Mouse (Mus musculus) liver, embryonic 14.5 days (tissue): ENCODE measurements around the gene Ptprd. TPM values are rescaled to one million over a fixed set of nuclear protein-coding genes. Genes with fewer than 3 reads are reported as not detected.

Source experiments
- ATAC-seq: fragments of 200-750 bp; cut with Nextera tagmentation; 2 replicates; pipeline ENCODE4 v1.8.0; 2017; ENCODE audit warnings: moderate number of reproducible peaks, mild to moderate bottlenecking, moderate library complexity; ENCODE audit not compliant: insufficient read depth
- DNase-seq, 3 experiments: peaks; one replicate each; pipeline ENCODE4 v3.0.0-alpha.2; 2012 to 2013; ENCODE audit warnings: low read depth in 3 of 3, low spot score in 3 of 3
- H3K27ac ChIP-seq: fragments of 300-500 bp; sonication (generic); 2 replicates; pipeline ENCODE4 v1.5.1; 2014; ENCODE audit warnings: moderate library complexity, mild to moderate bottlenecking, control low read depth, inconsistent platforms
- H3K27me3 ChIP-seq: fragments of 300-500 bp; sonication (generic); 2 replicates; pipeline ENCODE4 v1.6.1; 2014; ENCODE audit warnings: mild to moderate bottlenecking, low read length, moderate library complexity; ENCODE audit not compliant: control insufficient read depth, insufficient read depth
- H3K36me3 ChIP-seq: fragments of 300-500 bp; sonication (generic); replicated peaks from 2 replicates; pipeline ENCODE4 v1.6.1; 2014; ENCODE audit warnings: low read depth; ENCODE audit not compliant: control insufficient read depth, insufficient read depth
- H3K4me1 ChIP-seq, 2 experiments: fragments of 200-500 bp in 1 of 2; fragments of 300-500 bp in 1 of 2; sonication (generic) in 1 of 2; replicated peaks; 2 replicates each; pipeline ENCODE4 v1.6.1; 2012 to 2014; ENCODE audit warnings: antibody characterized with exemption in 1 of 2, inconsistent platforms in 1 of 2, low read length in 1 of 2; ENCODE audit not compliant: control insufficient read depth in 2 of 2, insufficient read depth in 2 of 2
- H3K4me2 ChIP-seq: fragments of 300-500 bp; sonication (generic); 2 replicates; pipeline ENCODE4 v1.6.1; 2014; ENCODE audit warnings: low read depth, mild to moderate bottlenecking, control low read depth, moderate library complexity
- H3K4me3 ChIP-seq, 2 experiments: fragments of 200-500 bp in 1 of 2; fragments of 300-500 bp in 1 of 2; sonication (generic) in 1 of 2; 2 replicates each; pipeline ENCODE4 v1.5.1; 2012 to 2014; ENCODE audit warnings: low read depth in 2 of 2, low read length in 2 of 2, mild to moderate bottlenecking in 2 of 2, control low read depth in 1 of 2, inconsistent platforms in 1 of 2, moderate library complexity in 1 of 2; ENCODE audit not compliant: insufficient read depth in 1 of 2
- H3K9ac ChIP-seq: fragments of 300-500 bp; sonication (generic); replicated peaks from 2 replicates; pipeline ENCODE4 v1.6.1; 2014; ENCODE audit warnings: mild to moderate bottlenecking, control low read depth, moderate library complexity
- H3K9me3 ChIP-seq: fragments of 300-500 bp; sonication (generic); 2 replicates; pipeline ENCODE4 v1.6.1; 2016; ENCODE audit warnings: low read length, mixed read lengths; ENCODE audit not compliant: control insufficient read depth
- CTCF ChIP-seq: IDR thresholded peaks from 2 replicates; pipeline ENCODE4 v1.5.1; 2016; ENCODE audit warnings: antibody characterized with exemption, low read depth, control low read depth
- EP300 ChIP-seq: IDR thresholded peaks from 2 replicates; pipeline ENCODE4 v1.6.1; 2016; ENCODE audit warnings: antibody characterized with exemption, low read depth
- WGBS: fragments of 180-500 bp; shearing (Covaris S2); extraction: QIAGEN DNeasy Blood & Tissue Kit; methylation state at CpG from one replicate; pipeline ENCODE4 v1.1.7; 2014; ENCODE audit not compliant: insufficient replicate concordance; 5-methylcytosine and 5-hydroxymethylcytosine counted together
- polyA plus RNA-seq, 2 experiments: library from polyadenylated mRNA; depleted of rRNA in 1 of 2; stranded (reverse) in 1 of 2; unstranded in 1 of 2; fragments of >200 nt; fragmentation: Nextera tagmentation in 1 of 2; extraction: Ambion mirVana in 1 of 2; gene quantifications; 2 replicates each; pipeline versions ENCODE4 v1.2.1 to v1.2.3; 2012 to 2014

Ptprd gene
- polyA plus RNA-seq, 2 experiments = 1.5 to 2.8 TPM

- no peak for TF ChIP-seq CTCF
- TF ChIP-seq EP300 = no peak
- Histone ChIP-seq H3K27me3 (no peaks in the 10 kb centered on the region), H3K36me3 (no peaks in the 10 kb centered on the region), H3K4me2 (no peak overlapping the region), H3K27ac (no peak overlapping the region), H3K4me3 (no peak overlapping the region), H3K9ac (no peak overlapping the region), H3K4me1 (no peaks in the 10 kb centered on the region), H3K9me3 (no peaks in the 10 kb centered on the region)
- no peak for DNase-seq
- WGBS = 41% methylated on average over 3 of the region's 3 CpGs
- no peak for ATAC-seq
Observed at GRCm38 (mm10) chr4:76525281-76525680, 1686.5 kb downstream of the Ptprd start.

GRCm38 (mm10) chr4:76503279-76503601, 1708.5 kb downstream of the Ptprd start:
- no peaks in the 10 kb centered on the region for H3K27me3 ChIP-seq
- H3K36me3 ChIP-seq = no peaks in the 10 kb centered on the region
- H3K4me2 ChIP-seq = no peak overlapping the region
- H3K9ac ChIP-seq = no peak overlapping the region
- no peaks in the 10 kb centered on the region for H3K9me3 ChIP-seq
- H3K4me1 ChIP-seq = no peaks in the 10 kb centered on the region
- H3K27ac ChIP-seq = no peak overlapping the region
- TF ChIP-seq CTCF (no peak), EP300 (no peak)
- ATAC-seq (no peak), DNase-seq (no peak)
- WGBS = 21% methylated on average over 3 of the region's 3 CpGs
- H3K4me3 ChIP-seq = no peak overlapping the region

- WGBS = 46% methylated on average over 6 of the region's 6 CpGs
Observed at GRCm38 (mm10) chr4:76502575-76503278, 1709.0 kb downstream of the Ptprd start.

GRCm38 (mm10) chr4:76485848-76486247, 1725.9 kb downstream of the Ptprd start:
- WGBS = 63% methylated on average over 3 of the region's 3 CpGs
- TF ChIP-seq EP300 = no peak
- TF ChIP-seq CTCF = no peak

More at GRCm38 (mm10) chr4:76502575-76503278, 1709.0 kb downstream of the Ptprd start:
- Histone ChIP-seq H3K4me1 (no peaks in the 10 kb centered on the region), H3K9me3 (no peaks in the 10 kb centered on the region), H3K27me3 (no peaks in the 10 kb centered on the region), H3K36me3 (no peaks in the 10 kb centered on the region), H3K4me3 (no peak overlapping the region), H3K4me2 (no peak overlapping the region), H3K9ac (no peak overlapping the region), H3K27ac (no peak overlapping the region)
- DNase-seq = no peak
- no peak for ATAC-seq
- TF ChIP-seq EP300 = no peak
- TF ChIP-seq CTCF = no peak

DNA sequence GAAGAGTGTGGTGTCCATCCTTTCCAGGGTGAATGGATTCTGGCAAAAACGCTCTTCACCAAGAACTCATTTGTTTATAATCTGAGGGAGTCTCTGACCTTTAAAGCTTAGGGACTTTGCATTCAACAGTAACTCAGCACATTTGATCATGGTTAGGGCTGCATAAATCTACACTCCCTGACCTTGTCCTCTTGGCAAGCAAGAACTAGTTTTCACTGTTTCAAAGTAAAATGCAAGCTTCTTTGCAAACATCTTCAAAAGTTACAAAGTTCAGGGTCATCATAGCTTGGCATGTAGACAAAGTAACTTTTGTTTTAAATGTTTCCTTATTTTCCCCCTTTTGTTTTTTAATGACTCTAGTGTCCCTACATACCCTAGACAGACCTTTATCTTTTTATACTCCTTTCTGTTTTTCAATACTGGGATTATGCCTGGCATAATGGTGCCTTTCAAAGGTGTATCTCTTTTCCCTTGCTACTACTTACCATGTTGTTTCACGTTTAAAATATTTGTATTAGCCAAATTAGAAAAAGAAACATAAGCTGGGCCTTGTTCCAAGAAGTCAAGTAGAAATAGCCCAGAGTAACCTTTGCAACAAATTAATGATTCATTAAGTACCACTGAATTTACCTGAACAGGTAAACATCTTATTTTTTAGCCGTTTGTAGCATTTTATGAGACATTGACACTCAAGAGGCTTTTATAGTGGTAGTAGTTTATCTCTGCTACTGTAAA, 1743.2 kb downstream of the Ptprd start:
- Histone ChIP-seq H3K9ac (no peak overlapping the region), H3K4me1 (no peaks in the 10 kb centered on the region), H3K36me3 (no peaks in the 10 kb centered on the region), H3K4me2 (no peak overlapping the region), H3K9me3 (no peaks in the 10 kb centered on the region), H3K27ac (no peak overlapping the region), H3K4me3 (no peak overlapping the region), H3K27me3 (no peaks in the 10 kb centered on the region)
- TF ChIP-seq EP300 (no peak), CTCF (no peak)
- ATAC-seq (no peak), DNase-seq (no peak)
- WGBS = 47% methylated on average over 3 of the region's 3 CpGs

More at GRCm38 (mm10) chr4:76485848-76486247, 1725.9 kb downstream of the Ptprd start:
- Histone ChIP-seq H3K4me3 (no peak overlapping the region), H3K4me2 (no peak overlapping the region), H3K27me3 (no peaks in the 10 kb centered on the region), H3K9me3 (no peaks in the 10 kb centered on the region), H3K36me3 (no peaks in the 10 kb centered on the region), H3K27ac (no peak overlapping the region), H3K4me1 (no peaks in the 10 kb centered on the region), H3K9ac (no peak overlapping the region)
- no peak for ATAC-seq
- DNase-seq = no peak
